Mouse (Mus musculus) kidney, embryonic 16.5 days (tissue): ENCODE results near the gene Aars. TPM values are rescaled to one million over a fixed set of nuclear protein-coding genes. Genes with fewer than 3 reads are reported as not detected.
A peak's percentile ranks its signal among the peaks of the same experiment; 100 is the strongest.

ENCODE experiments used
- ATAC-seq: fragments of 200-750 bp; cut with Nextera tagmentation; 2 replicates; pipeline ENCODE4 v1.8.0; 2017; ENCODE audit warnings: moderate TSS enrichment; ENCODE audit not compliant: low FRiP score, low TSS enrichment
- H3K27ac ChIP-seq: fragments of 300-500 bp; sonication (generic); 2 replicates; pipeline ENCODE4 v1.5.1; 2014; ENCODE audit warnings: low read length
- H3K27me3 ChIP-seq: fragments of 300-500 bp; sonication (generic); 2 replicates; pipeline ENCODE4 v1.6.1; 2014; ENCODE audit warnings: low read length, control low read depth, mixed read lengths; ENCODE audit not compliant: insufficient read depth
- H3K36me3 ChIP-seq: fragments of 300-500 bp; sonication (generic); 2 replicates; pipeline ENCODE4 v1.6.1; 2014; ENCODE audit warnings: low read length, control low read depth, mixed read lengths; ENCODE audit not compliant: insufficient read depth
- H3K4me1 ChIP-seq: fragments of 300-500 bp; sonication (generic); 2 replicates; pipeline ENCODE4 v1.6.1; 2014; ENCODE audit warnings: low read length, control low read depth, mixed read lengths; ENCODE audit not compliant: insufficient read depth
- H3K4me2 ChIP-seq: fragments of 300-500 bp; sonication (generic); replicated peaks from 2 replicates; pipeline ENCODE4 v1.6.1; 2014; ENCODE audit warnings: low read depth, low read length
- H3K4me3 ChIP-seq: fragments of 300-500 bp; sonication (generic); 2 replicates; pipeline ENCODE4 v1.5.1; 2014; ENCODE audit warnings: mild to moderate bottlenecking, low read length
- H3K9ac ChIP-seq: fragments of 300-500 bp; sonication (generic); replicated peaks from 2 replicates; pipeline ENCODE4 v1.6.1; 2014; ENCODE audit warnings: low read length
- H3K9me3 ChIP-seq: fragments of 300-500 bp; sonication (generic); 2 replicates; pipeline ENCODE4 v1.6.1; 2016; ENCODE audit warnings: low read length, control low read depth
- WGBS: fragments of 180-500 bp; shearing (Covaris S2); extraction: QIAGEN DNeasy Blood & Tissue Kit; methylation state at CpG from one replicate; pipeline ENCODE4 v1.1.7; 2014; 5-methylcytosine and 5-hydroxymethylcytosine counted together
- polyA plus RNA-seq: library from polyadenylated mRNA; unstranded; fragments of >200 nt; fragmentation: Nextera tagmentation; extraction: Ambion mirVana; gene quantifications from 2 replicates; pipeline ENCODE4 v1.2.1, GENCODE M21; 2015

The Aars gene
- polyA plus RNA-seq, 1 experiment from 2014 or later: 57.7 TPM

DNA sequence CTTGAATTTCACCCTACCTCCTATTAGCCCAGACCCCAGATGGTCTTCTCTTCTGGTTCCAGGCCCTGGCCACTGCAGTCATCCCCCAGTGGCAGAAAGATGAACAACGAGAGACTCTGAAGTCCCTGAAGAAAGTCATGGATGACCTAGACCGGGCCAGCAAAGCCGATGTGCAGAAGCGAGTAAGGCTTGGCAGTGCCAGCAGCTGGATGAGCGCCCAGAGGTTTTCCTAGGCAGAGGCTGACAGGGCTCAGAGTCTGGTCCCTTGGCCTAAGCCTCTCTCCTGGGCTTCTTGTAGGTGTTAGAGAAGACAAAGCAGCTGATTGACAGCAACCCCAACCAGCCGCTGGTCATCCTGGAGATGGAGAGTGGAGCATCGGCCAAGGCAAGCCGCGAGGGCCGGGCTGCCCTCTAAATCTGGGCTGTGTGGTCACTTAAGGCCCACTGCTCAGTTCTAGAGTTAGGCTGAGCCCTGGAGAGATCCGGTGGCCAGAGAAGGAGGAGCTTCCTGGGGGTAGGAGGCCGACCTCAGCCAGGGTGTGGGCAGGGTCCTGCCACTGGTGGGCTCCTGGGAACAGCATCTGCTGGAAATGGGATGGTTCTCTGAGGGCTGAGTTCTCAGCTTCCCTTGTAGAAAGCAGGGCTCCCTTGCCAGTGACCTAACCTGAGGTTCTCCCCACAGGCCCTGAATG lies 21.0 kb downstream of the Aars start:
- ATAC-seq: no peak
- Histone ChIP-seq H3K4me2 (no peak overlapping the region), H3K27me3 (no peaks in the 10 kb centered on the region), H3K36me3 (peaks cover 62% of the 10 kb centered on the region), H3K27ac (no peak overlapping the region), H3K4me1 (peaks cover 12% of the 10 kb centered on the region), H3K9me3 (no peaks in the 10 kb centered on the region), H3K4me3 (no peak overlapping the region), H3K9ac (no peak overlapping the region)
- 93% methylated on average over 12 of the region's 12 CpGs for WGBS

DNA sequence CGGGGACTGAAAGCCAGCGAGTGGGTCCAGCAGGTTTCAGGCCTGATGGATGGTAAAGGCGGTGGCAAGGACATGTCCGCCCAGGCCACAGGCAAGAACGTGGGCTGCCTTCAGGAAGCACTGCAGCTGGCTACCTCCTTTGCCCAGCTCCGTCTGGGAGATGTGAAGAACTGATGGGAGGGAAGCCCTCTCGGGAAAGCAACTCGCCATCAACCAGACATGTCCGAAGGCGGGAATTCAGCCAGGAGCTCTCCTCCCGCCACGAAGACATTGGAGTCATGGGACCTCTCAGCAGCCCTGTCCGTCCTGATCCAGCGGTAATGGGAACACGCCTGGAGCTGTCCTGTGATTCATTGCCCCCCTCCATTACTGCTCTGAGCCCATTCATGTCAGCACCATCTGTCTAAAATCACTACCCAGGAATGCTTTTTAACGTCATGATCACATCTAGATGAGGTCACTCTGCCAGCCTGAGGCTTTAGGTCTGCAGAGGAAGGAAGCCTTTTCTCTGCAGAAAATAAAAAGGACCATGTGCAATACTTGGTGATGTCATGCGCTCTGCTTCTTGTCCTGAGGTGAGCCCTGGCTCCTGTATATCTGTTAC lies 22.2 kb downstream of the Aars start:
- H3K4me3 ChIP-seq: no peak overlapping the region
- peaks cover 15% of the 10 kb centered on the region for H3K4me1 ChIP-seq
- H3K4me2 ChIP-seq: no peak overlapping the region
- H3K27ac ChIP-seq: no peak overlapping the region
- H3K9me3 ChIP-seq: no peaks in the 10 kb centered on the region
- H3K36me3 ChIP-seq: peaks cover 51% of the 10 kb centered on the region
- 89% methylated on average over 17 of the region's 17 CpGs for WGBS
- no peaks in the 10 kb centered on the region for H3K27me3 ChIP-seq
- no peak for ATAC-seq
- no peak overlapping the region for H3K9ac ChIP-seq

DNA sequence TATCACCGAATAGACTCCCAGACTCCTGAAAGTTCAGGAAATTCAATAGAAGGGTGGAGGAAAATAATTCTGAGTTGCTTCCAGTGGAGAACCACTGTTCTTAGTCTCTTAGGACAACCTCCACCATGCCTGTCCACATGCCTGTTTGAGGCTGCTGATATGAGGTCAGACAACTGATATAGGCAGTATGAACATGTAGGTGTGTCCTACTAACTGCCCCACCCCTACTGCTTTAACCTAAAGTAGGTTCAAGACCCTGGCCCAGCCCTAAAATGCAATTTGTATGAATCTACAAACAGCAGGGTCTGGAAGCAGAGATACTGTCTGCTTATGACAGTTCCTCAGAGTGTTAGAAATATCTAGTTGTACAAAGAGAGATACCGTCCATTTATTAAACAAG lies 22.7 kb downstream of the Aars start:
- H3K4me3 ChIP-seq: peak overlapping the region; percentile 67
- no peaks in the 10 kb centered on the region for H3K27me3 ChIP-seq
- peak; percentile 24 for ATAC-seq
- H3K36me3 ChIP-seq: peaks cover 45% of the 10 kb centered on the region
- H3K4me1 ChIP-seq: peaks cover 15% of the 10 kb centered on the region
- H3K27ac ChIP-seq: no peak overlapping the region
- no peak overlapping the region for H3K9ac ChIP-seq
- no peaks in the 10 kb centered on the region for H3K9me3 ChIP-seq
- WGBS: 69% methylated on average over 2 of the region's 2 CpGs
- no peak overlapping the region for H3K4me2 ChIP-seq

DNA sequence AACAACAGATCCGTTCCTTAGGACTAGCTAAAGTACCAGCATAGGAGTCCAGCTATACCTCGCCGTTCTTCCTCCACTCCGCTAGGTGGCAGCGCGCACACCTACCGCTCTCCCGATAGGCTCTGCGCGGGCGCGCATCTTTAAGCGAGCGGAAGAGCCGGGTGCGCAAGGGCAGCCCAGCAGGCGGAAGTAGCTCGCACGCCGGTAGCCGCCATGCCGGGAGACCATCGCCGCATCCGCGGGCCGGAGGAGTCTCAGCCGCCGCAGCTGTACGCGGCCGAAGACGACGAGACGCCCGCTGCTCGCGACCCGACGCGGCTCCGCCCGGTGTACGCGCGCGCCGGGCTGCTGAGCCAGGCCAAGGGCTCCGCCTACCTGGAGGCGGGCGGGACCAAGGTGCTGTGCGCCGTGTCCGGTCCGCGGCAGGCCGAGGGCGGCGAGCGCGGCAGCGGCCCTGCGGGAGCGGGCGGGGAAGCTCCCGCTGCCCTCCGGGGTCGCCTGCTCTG lies 23.3 kb downstream of the Aars start, which contains the start of gene Exosc6:
Gene Exosc6, plus strand, starts transcription at position 182 of the 506 bp plus-strand sequence.
- Histone ChIP-seq H3K4me2 (peak within 1 kb of the TSS; percentile 85), H3K9ac (peak within 1 kb of the TSS; percentile 90), H3K9me3 (no peaks in the 10 kb centered on the region), H3K36me3 (peaks cover 44% of the 10 kb centered on the region), H3K27ac (peak within 1 kb of the TSS; percentile 84), H3K4me3 (peak within 1 kb of the TSS; percentile 67), H3K4me1 (peaks cover 19% of the 10 kb centered on the region), H3K27me3 (no peaks in the 10 kb centered on the region)
- peak; percentile 94 for ATAC-seq
- WGBS: under 1% methylated on average over 66 of the region's 68 CpGs

DNA sequence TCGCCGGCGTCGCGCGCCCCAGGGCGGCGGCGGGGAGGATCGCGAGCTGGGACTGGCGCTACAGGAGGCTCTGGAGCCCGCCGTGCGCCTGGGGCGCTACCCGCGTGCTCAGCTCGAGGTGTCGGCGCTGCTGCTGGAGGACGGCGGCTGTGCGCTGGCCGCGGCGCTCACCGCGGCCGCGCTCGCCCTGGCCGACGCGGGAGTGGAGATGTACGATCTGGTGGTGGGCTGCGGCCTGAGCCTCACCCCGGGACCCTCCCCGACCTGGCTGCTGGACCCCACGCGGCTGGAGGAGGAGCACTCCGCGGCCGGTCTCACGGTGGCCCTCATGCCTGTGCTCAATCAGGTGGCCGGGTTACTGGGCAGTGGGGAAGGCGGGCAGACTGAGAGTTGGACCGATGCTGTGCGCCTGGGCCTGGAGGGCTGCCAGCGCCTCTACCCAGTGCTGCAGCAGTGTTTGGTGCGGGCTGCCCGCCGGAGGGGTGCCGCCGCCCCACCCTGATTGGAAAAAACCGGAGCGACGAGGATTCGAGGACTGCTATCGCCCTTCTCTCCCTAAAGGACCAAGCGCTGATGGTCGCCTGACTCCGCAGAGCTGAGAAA lies 23.8 kb downstream of the Aars start:
- Histone ChIP-seq H3K4me2 (peak overlapping the region; percentile 85), H3K4me3 (peak overlapping the region; percentile 67), H3K9ac (peak overlapping the region; percentile 90), H3K4me1 (peaks cover 23% of the 10 kb centered on the region), H3K36me3 (peaks cover 39% of the 10 kb centered on the region), H3K27ac (peak overlapping the region; percentile 84), H3K9me3 (no peaks in the 10 kb centered on the region), H3K27me3 (no peaks in the 10 kb centered on the region)
- ATAC-seq: peak; percentile 58
- under 1% methylated on average over 50 of the region's 63 CpGs for WGBS

DNA sequence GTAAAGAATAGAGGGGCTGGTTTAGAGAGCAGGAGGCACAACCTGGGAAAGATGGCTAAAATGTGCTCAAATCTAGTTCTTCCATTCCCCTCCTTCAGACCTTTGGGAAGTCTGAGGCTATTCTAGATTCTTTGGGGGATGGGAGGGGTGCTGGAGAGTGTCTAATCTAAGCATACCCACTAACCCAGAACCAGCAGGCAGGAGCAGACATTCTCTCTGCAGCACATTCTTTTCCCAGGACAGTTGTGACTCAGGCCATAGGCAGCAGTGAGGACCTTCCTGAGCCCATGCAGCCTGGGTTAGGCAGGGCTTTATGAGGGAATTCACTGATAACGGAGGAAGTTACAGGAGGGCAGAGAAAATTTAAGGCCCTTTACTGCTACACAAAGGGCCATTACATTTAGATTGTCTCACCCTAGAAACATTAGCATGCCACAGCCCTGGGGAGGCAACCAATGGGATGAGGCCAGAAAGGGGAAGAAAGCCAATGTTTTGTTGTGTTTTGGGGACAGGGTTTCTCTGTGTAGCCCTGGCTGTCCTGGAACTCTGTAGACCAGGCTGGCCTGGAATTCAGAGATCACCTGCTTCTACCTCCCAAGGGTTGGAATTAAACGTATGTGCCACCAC lies 26.1 kb downstream of the Aars start:
- no peaks in the 10 kb centered on the region for H3K27me3 ChIP-seq
- no peak for ATAC-seq
- H3K9ac ChIP-seq: no peak overlapping the region
- peaks cover 23% of the 10 kb centered on the region for H3K4me1 ChIP-seq
- H3K27ac ChIP-seq: peak overlapping the region; percentile 54
- WGBS: 64% methylated on average over 2 of the region's 2 CpGs
- no peak overlapping the region for H3K4me3 ChIP-seq
- no peak overlapping the region for H3K4me2 ChIP-seq
- peaks cover 17% of the 10 kb centered on the region for H3K36me3 ChIP-seq
- H3K9me3 ChIP-seq: no peaks in the 10 kb centered on the region

DNA sequence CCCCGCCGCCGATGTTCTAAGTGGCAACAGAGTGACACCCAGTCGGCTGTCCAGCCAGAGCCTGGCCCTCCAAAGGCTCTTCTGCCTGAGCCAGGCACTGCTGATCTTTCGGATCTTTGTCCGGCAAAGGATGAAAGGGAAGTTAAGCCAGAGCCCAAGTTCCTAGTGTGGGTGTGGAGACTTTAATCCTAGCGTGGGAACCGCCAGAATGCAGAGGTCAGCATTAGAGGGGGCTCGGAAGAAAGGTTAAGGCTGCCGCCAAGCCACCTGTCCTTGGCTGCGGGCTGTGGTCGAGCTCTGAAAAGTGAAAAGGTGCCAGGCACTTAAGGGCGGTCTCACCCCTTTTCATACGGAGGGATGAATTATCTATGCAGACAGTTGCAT lies 28.7 kb downstream of the Aars start:
- 1% methylated on average over 14 of the region's 14 CpGs for WGBS
- peak overlapping the region; percentile 65 for H3K4me2 ChIP-seq
- peak overlapping the region; percentile 52 for H3K27ac ChIP-seq
- no peaks in the 10 kb centered on the region for H3K27me3 ChIP-seq
- H3K9me3 ChIP-seq: no peaks in the 10 kb centered on the region
- H3K9ac ChIP-seq: peak overlapping the region; percentile 71
- H3K4me3 ChIP-seq: peak overlapping the region; percentile 72
- peaks cover 23% of the 10 kb centered on the region for H3K4me1 ChIP-seq
- no peaks in the 10 kb centered on the region for H3K36me3 ChIP-seq
- peak; percentile 2; the same call in 1 of the 2 replicates for ATAC-seq

DNA sequence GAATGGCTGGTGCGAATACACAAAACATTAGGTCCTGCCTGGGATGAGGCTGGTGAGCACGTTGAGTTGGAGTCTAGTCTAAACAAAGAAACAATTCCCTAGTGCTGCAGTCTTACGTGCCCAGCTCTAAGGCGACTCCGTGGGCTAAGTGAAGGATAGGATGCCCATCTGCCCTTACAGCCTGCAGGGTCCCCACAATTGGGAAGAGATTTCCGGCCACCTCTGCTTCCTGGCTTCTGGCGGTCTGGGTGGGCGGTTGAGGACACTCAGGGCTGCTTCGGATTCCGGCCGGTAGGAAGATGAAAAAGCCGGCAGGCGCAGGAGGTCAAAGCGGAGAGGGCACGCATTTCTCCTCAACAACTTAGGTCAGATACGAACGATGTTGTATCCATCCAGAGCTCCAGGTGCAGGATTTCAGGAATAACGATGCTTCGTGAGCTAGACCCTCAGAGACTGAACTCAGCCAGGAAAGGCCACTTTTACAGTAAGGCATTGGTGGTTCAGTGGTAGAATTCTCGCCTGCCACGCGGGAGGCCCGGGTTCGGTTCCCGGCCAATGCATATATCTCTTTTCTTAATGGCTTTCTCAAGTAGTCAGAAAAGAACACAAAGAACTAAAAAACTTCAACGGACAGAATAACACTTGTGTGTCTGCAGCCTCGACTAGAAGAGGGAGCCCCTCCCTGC lies 29.3 kb downstream of the Aars start:
- Histone ChIP-seq H3K27me3 (no peaks in the 10 kb centered on the region), H3K27ac (peak overlapping the region; percentile 52), H3K4me3 (peak overlapping the region; percentile 72), H3K36me3 (no peaks in the 10 kb centered on the region), H3K9me3 (no peaks in the 10 kb centered on the region), H3K4me1 (peaks cover 20% of the 10 kb centered on the region), H3K9ac (peak overlapping the region; percentile 71), H3K4me2 (peak overlapping the region; percentile 65)
- WGBS: 1% methylated on average over 27 of the region's 27 CpGs
- ATAC-seq: peak; percentile 80

DNA sequence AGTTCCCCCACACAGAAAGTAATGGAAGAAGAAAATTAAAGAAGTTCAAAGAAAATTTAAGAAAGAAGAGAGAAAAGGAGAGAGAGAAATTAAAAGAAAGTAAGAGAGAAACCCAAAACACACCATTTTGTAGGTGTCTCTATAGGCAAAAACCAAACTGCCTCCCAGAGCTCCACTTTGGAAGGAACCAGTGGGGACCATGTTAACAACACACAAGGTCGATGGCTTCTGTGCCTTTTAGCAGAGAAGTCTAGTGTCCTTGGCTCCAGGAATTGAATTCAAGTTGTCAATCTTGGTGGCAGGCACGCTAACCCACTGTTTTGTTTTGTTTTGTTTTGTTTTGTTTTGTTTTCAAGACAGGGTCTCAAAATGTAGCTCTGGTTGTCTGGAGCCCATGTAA lies 29.9 kb downstream of the Aars start:
- Histone ChIP-seq H3K36me3 (no peaks in the 10 kb centered on the region), H3K4me3 (peak overlapping the region; percentile 72), H3K4me1 (peaks cover 14% of the 10 kb centered on the region), H3K9me3 (no peaks in the 10 kb centered on the region), H3K27me3 (no peaks in the 10 kb centered on the region), H3K27ac (no peak overlapping the region; the same call in 1 of the 2 replicates), H3K4me2 (peak overlapping the region; percentile 65), H3K9ac (no peak overlapping the region)
- no peak for ATAC-seq
- WGBS: 46% methylated on average over 2 of the region's 2 CpGs
